Mouse (Mus musculus): ENCODE measurements around the gene Zfp981.

- TF ChIP-seq CHD2 (IDR thresholded peaks at IDR 0.05; ENCODE audit: low read depth, low read length) (no peak), HCFC1 (IDR thresholded peaks at IDR 0.05; ENCODE audit: borderline replicate concordance, insufficient read depth, low read length) (no peak), ZNF384 (IDR thresholded peaks at IDR 0.05; ENCODE audit: low read depth, low read length) (no peak)
Measured at GRCm38 (mm10) chr4:146492439-146492838, 9.4 kb upstream of the Zfp981 start.
